Mouse (Mus musculus): ENCODE data around the gene Abhd12b.

The Abhd12b gene

DNA sequence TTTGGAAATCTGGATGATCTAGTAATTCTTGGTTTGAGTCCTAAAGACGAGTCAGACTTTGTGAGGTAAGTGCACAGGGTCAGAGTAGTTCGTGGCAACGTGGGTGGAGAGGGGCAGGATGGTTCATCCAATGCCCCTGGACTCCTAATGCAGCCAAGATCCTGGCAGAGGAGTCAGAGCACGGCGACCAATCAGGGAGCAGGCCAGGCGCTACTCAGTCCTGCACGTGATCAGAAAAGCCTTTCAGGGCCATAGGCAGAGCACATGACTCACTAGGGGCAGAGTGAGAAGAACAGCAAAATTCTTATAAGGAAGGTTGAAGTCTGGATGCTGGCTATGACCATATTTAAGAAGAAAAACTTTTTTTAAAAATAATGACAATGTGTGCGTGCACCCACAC is 50.5 kb downstream of the Abhd12b start:
- no peak for DNase-seq (ENCODE audit: low read depth, low spot score)

DNA sequence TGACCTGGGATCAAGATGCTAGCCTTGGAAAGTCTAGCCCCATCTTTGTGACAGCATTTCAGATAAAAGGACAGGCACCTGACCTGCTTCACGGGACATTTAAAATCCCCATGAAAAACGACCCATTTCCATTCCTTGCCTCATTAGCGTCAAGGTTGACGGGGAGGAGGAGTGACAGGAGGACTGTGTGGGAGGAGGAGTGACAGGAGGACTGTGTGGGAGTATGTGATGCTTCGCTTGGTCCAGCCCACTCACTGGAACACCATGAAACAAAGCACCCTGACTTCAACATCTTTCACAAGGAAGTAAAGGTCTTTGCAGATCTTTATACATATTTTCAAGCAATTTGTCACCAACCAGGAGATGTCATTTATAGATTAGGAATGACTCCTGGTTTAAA is 54.3 kb downstream of the Abhd12b start:
- no peak for DNase-seq (ENCODE audit: low read depth, low spot score)

DNA sequence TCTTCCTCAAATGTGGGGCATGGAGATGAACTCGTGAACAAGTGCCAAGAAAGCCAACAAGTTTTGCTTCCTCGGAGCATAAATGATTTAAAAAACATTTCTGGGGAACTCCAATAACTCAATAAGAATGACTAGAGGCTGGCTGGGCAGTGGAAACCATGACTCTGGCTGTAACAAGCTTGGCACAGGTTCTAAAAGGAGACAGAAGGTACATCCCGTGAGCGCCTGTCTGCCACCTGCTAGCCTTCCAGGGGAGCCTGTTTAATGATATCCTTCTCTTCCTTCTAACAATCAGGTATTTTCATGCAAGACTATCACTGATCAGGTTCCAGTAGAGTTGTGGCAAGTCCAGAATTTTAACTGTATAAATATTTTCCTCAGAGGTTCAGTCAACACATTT is 58.6 kb downstream of the Abhd12b start:
- DNase-seq (ENCODE audit: low read depth, low spot score) = no peak

DNA sequence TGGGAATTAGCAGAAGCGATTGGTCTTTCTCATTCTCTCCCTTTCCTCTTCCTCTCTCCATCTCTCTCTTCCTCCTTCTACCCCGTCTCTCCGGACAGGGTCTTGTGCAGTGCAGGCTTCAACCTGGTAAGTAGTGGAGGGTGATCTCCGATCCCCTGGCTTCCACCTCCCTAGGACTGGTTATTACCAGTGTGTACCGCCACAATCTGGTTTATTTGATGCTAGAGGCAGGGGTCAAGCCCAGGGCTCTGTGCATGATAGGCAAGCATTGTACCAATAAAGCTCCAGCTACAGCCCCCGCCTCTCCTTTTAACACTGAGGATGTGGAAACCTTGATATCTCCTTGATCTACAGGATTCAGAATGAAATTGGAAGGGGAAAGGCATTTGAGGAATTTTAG is 59.7 kb downstream of the Abhd12b start:
- no peak for DNase-seq (ENCODE audit: low read depth, low spot score)

DNA sequence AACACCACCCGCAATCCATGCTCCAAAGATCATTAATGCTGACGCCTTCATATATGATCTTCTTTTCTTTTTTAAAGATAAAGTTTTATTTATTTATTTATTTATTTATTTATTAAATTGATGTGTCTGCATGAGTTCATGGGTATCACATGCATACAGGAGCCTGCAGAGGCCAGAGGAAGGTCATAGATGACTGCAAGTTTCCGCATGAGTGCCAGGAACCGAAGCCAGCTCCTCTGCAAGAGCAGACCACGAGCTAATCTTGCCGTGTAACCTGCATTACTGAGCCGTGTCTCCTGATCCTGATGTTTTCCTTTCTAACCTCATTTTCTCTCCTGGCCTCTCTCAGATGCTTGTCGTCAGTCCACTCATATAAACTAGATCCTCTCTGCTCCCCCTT is 60.3 kb downstream of the Abhd12b start:
- no peak for DNase-seq (ENCODE audit: low read depth, low spot score)

DNA sequence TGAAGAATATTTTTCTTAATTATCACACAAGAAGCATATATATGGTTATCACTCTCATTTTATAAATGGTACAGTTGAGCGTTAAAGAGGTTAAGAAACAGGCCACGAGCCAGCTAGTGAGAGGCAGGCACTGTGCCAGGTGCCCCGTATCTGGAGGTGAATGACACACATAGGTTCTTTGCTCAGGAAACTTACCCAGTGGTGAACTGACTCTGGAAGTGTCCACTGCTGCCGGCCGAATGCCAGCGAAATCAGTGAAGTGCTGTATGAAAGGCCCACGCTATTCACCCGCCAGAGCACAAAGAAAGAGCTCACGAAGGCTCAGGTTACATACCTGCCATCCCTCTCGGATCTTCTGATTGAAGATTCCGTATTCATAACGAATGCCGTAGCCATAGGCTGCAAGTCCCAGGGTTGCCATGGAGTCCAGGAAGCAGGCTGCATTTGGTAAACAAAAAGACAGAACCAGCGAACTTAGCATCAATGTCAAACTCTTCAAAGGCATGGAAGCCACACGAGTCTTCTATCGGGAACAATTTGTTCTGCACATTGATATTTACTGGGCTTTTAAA is 62.4 kb downstream of the Abhd12b start:
- no peak for DNase-seq (ENCODE audit: low read depth, low spot score)

DNA sequence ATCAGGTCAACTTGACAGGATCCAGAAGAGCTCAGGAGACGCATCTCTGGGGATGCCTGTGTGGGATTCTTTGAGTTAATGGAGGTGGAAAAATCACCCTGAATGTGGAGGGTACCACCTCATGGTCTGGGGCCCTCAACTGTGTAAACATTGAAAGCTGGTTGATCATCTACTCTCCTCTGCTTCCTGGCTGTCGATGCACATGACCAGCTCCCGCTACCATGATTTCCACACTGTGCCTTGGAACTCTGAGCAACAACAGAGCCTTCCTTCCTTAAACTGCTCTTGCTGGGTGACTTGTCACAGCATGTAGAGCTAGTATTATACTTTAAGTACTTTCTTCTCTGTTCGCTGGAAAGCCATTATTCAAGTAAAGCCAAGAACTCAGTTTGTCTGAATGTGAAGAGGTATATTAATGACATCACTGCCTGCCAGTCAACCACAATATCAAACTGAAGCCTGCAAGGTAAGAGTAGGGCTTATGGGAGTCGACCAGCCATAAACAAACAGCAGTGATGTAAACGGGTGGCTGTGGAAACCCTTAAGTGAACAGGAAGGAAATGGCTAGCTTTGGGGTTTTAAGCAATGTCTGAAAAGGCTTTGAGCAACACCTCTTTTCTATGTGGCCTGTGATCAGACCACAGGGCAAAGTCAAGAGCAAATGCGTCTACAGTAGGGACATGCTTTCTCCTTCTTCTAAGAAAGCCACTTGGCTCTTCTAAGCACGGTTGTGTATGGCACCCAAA is 65.0 kb downstream of the Abhd12b start:
- no peak for DNase-seq (ENCODE audit: low read depth, low spot score)

DNA sequence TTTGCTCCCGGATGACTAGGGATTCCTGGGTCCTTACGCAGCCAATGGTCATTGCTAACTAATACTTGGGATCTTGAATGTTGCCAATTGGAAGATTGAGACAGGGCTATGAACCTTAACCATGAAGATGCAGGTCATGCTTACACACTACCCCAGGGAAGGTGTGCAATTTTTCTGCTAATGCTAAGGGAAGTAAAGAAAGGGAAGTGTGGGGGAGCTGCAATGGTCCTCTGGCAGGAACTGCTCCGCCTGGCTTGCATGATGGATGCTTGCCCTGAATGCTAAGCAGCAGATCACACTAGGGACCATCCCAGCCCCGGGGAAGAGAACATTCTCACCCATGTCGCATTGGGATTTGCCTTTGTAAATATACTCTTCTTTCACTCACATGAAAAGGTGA is 67.5 kb downstream of the Abhd12b start:
- no peak for DNase-seq (ENCODE audit: low read depth, low spot score)

DNA sequence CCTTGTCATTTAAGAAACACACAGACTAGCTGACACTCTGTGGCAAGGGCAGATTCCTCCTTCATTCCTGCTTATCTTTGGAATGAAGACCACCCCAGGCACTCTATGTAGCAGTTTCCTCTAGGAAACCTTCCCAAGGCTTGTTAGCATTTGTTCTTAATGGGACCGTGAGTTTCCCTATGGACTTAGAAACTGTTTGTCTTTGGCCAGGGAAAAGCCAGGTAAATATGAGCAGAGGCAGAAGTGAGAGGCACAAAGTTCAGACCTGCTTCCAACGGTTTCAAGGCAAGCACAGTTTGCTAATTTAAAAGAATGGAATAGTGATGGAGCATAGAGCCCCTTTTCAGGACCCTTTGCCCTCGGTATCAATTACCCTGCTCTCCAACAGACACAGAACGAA is 69.4 kb downstream of the Abhd12b start:
- no peak for DNase-seq (ENCODE audit: low read depth, low spot score)

DNA sequence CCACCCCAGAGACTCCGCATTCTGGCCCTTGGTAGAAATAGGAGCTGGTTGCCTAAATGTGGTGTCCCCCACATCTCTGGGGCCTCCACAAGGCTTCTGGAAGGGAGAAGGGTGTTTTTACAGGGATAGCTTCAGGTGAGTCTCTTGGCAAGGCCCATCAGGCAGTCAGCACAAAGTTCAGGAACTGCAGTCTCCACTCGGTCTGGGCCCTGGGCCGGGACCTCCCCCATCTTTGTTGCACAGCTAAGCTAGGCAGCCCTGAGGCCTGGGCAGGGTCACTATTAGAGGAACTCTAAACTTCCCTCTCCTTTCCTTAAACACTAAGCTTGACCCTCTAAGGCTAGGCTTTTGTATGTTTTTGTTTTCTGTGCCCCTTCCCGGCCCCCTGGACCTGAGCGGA is 72.7 kb downstream of the Abhd12b start:
- DNase-seq (ENCODE audit: low read depth, low spot score) = no peak

DNA sequence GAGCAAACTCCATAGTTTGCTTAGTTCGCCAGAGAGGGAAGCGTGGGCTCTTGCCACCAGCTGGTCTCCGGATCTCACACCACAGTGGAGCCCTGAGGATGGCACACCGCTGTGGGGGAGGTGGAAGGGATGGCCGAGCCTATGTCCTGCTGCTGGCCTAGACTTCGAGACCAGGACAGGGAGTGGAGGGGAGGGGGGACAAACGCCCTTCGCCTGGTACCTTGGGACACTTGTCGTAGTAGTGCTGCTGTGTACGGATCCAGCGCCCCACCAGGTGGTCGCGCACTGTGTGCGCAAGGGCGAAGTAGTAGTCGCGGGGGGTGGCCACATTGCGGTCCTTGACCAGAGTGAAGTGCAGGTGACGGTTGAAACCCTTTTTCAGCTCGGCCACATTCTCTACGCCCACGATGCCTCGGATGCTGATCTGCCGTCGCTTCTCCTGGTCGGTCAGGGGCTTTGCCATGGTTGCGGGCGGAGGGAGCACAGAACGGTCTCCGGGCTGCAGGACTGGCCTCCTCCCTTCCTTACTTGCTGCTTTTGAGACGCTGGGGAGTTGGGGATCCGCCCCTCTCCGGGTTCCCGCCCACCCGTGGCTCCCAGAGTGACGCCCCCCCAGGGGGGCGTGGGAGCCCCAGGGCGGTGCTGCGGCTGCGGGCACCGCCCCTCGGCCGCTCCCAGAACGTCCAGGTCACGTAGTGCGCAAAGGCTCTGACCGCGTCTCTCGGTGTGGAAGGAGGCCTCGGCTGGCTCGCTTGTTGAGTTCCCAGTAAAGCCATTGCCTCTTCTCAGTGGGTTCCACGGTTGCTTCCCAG is 73.4 kb downstream of the Abhd12b start:
- DNase-seq (ENCODE audit: low read depth, low spot score) = no peak

DNA sequence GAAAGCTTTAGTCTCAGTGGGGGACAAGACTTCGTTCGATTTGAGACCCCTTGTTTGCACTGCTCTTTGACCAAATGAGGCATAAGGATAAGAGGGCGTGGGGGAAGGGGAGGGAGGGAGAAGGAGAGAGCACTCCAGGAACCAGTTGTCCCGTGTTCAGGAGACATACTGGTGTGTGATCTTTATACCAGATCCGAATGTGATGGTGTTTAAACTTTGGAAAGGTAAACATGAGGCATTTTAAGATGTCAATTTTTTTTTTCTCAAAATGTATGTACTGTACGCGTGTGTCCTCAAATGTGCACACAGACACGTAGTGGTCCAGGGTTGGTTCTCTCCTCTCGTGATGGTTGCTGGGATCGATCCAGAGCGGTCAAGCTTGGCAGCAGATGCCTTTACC is 74.2 kb downstream of the Abhd12b start:
- no peak for DNase-seq (ENCODE audit: low read depth, low spot score)

DNA sequence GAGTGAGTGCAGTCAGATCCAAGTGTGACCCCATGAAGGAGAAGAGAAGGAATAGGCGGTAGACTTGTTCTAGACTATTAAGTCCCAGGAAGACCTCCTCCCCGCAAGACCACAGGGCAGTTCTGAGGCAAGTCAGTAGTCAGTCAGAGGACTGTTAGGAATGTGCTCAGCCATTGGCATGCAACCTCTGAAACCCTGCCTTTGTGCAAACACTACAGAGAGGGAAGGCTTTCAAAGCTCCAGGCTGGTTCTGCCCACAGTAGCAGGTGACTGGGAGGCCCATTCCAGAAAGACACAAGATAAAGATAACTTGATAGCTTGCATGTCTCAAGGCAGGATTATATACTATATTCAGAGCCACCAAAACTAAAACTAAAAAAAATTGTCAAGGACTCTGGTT is 77.4 kb downstream of the Abhd12b start, which contains the start of gene Pygl:
TSS of gene Pygl (minus strand) at position 195 of the 400 bp plus-strand sequence.
- DNase-seq (ENCODE audit: low read depth, low spot score) = no peak

DNA sequence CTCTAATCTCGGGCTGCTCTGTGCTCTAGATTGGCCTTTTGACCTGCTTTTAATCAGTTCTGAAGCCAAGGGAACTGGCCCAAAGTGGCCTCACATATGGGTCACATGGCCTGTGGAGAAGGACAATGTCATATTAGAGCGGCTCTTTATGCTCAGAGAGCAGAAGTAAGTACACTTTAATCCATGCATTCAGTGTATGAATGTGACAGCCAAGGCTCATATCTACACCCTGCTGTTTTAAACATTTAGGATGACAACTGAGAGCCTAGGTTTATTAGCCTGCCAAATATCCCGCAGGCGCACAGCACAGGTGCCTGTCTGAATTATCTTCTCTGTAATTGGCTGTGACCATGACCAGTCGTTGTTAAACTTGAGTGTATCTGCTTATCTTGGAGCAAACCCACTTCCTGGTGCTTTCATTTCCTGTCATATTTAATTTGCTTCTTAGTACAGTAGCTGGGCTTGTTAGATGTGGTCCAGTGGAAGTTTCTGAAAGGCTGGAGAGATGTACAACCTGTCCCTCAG is 78.1 kb downstream of the Abhd12b start:
- no peak for DNase-seq (ENCODE audit: low read depth, low spot score)
